Mouse (Mus musculus): ENCODE measurements around the gene Olfr733.

Olfr733 gene

GRCm38 (mm10) chr14:50301422-50301821, at the start of gene Olfr733:
TSS of gene Olfr733 (minus strand) at chr14:50301522.
- H3K27me3 ChIP-seq (ENCODE audit: control insufficient read depth, insufficient read depth, low read length, poor library complexity, severe bottlenecking): no peaks in the 10 kb centered on the region
- DNase-seq (ENCODE audit: low read depth, low spot score): no peak
- H3K36me3 ChIP-seq (ENCODE audit: control insufficient read depth, insufficient read depth, low read length, poor library complexity, severe bottlenecking): no peaks in the 10 kb centered on the region

- no peaks in the 10 kb centered on the region for H3K27me3 ChIP-seq (ENCODE audit: control insufficient read depth, insufficient read depth, low read length, poor library complexity, severe bottlenecking)
- DNase-seq (ENCODE audit: low read depth, low spot score): no peak
- H3K36me3 ChIP-seq (ENCODE audit: control insufficient read depth, insufficient read depth, low read length, poor library complexity, severe bottlenecking): no peaks in the 10 kb centered on the region
Observed at GRCm38 (mm10) chr14:50348796-50349195, 47.5 kb upstream of the Olfr733 start, which contains the start of gene Olfr735. TSS of gene Olfr735 (minus strand) at chr14:50348872.

DNA sequence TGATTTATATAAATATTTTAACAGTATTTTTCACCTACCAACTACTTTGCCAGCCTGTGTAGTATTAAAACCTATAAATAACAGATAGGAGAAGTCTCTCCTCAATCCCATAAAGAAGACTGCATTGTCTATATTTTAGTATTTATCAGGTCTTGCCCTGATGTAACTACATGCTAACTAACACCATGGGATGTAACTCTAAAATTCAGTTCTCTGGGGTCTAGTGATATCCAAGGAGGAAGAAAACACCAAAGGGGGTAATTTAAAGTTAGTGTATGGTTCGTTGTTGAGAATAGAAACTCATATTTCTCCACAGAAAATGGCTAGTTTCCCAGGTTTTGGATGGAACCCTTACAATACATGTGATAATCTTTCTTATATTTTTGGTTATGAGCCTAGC, 25.3 kb upstream of the Olfr733 start, which contains the start of gene Olfr734:
Gene Olfr734 (minus strand): TSS at position 101 of the 400 bp plus-strand sequence.
- no peaks in the 10 kb centered on the region for H3K36me3 ChIP-seq (ENCODE audit: control insufficient read depth, insufficient read depth, low read length, poor library complexity, severe bottlenecking)
- DNase-seq (ENCODE audit: low read depth, low spot score): no peak
- no peaks in the 10 kb centered on the region for H3K27me3 ChIP-seq (ENCODE audit: control insufficient read depth, insufficient read depth, low read length, poor library complexity, severe bottlenecking)

DNA sequence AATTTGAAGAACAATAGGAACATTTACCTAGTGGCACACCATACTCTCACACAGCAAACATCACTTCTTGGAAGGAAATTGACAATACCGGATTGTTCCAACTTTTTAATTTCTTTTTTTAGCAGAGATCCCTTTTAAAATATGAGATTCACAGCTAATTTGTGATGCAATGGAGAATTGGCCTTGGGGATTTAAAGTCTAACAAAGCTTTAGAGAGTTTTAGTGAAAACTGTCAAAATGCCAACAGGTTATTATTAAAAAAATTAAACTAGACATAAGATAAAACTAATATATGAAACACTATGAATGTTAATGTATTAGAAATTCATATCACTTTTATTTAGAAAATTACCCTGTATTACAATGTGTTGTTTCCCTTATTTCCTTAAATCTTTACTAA, 17.2 kb downstream of the Olfr733 start, which contains the start of gene Olfr732:
Gene Olfr732 (minus strand): TSS at position 101 of the 400 bp plus-strand sequence.
- no peaks in the 10 kb centered on the region for H3K36me3 ChIP-seq (ENCODE audit: control insufficient read depth, insufficient read depth, low read length, poor library complexity, severe bottlenecking)
- no peak for DNase-seq (ENCODE audit: low read depth, low spot score)
- no peaks in the 10 kb centered on the region for H3K27me3 ChIP-seq (ENCODE audit: control insufficient read depth, insufficient read depth, low read length, poor library complexity, severe bottlenecking)

Data from splenic B cell, adult 2 months (primary cell).